Mouse (Mus musculus) C2C12 (cell line): ENCODE measurements around the gene Pelp1.
"Not testable (repeated sequence)": the region's sequence is repeated elsewhere in the genome, so short reads cannot be mapped to it uniquely, and the experiment has no call there.

Source experiments
- CTCF ChIP-seq: IDR thresholded peaks from one replicate; pipeline ENCODE4 v1.5.1; 2011; ENCODE audit not compliant: control insufficient read depth, insufficient read depth, insufficient read length
- MYOG ChIP-seq: IDR thresholded peaks from one replicate; pipeline ENCODE4 v1.6.1; 2011; ENCODE audit not compliant: control insufficient read depth, insufficient read length; ENCODE audit errors: extremely low read depth
- USF1 ChIP-seq: IDR thresholded peaks from one replicate; pipeline ENCODE4 v1.6.1; 2011; ENCODE audit warnings: low read depth, mild to moderate bottlenecking, control low read depth, moderate library complexity

- TF ChIP-seq CTCF, MYOG, USF1: not testable (repeated sequence)
Observed at GRCm38 (mm10) chr11:70426598-70426997, 16.8 kb upstream of the Pelp1 start.
